Mouse (Mus musculus) small intestine, adult 2 months (tissue): Measurements from ENCODE around the gene Pdss2.

Experiments used
- CTCF ChIP-seq: fragments of 200-500 bp; IDR thresholded peaks from 2 replicates; pipeline ENCODE4 v1.5.1; 2012; ENCODE audit warnings: low read depth, mild to moderate bottlenecking, control low read depth, inconsistent platforms, low read length, moderate library complexity, mixed read lengths; ENCODE audit not compliant: insufficient replicate concordance, insufficient read length; ENCODE audit errors: extremely low read depth
- POLR2A ChIP-seq: fragments of 200-500 bp; IDR thresholded peaks from 2 replicates; pipeline ENCODE4 v1.6.1; 2012; ENCODE audit warnings: low read depth, mild to moderate bottlenecking, control low read depth, inconsistent platforms, low read length, moderate library complexity

GRCm38 (mm10) chr10:43372315-43372714 lies 151.0 kb downstream of the Pdss2 start:
- TF ChIP-seq POLR2A, result no peak
- no peak for TF ChIP-seq CTCF
